Mouse (Mus musculus): ENCODE data around the gene Ndufs7. TPM values are rescaled to one million over a fixed set of nuclear protein-coding genes. Genes with fewer than 3 reads are reported as not detected.

Gene Ndufs7
- total RNA-seq, 1 experiment, result 205 TPM

- no peak for DNase-seq (ENCODE audit: low read depth, low spot score)
- no peak overlapping the region for H3K9ac ChIP-seq (ENCODE audit: insufficient read depth, low read depth, low read length, poor library complexity, severe bottlenecking)
- no peak overlapping the region for H3K27ac ChIP-seq (ENCODE audit: insufficient read depth, low read depth, low read length, poor library complexity, severe bottlenecking)
- H3K4me3 ChIP-seq (ENCODE audit: insufficient read depth in 1 of 2, low read depth in 1 of 2, low read length in 2 of 2, poor library complexity in 1 of 2, severe bottlenecking in 1 of 2), result no peak overlapping the region
- no peak for TF ChIP-seq CHD2 (IDR thresholded peaks at IDR 0.05; ENCODE audit: low read depth, low read length)
- TF ChIP-seq ZNF384 (IDR thresholded peaks at IDR 0.05; ENCODE audit: low read depth, low read length), result no peak
- no peak for TF ChIP-seq ZC3H11A (IDR thresholded peaks at IDR 0.05; ENCODE audit: borderline replicate concordance, low read depth, low read length)
- TF ChIP-seq HCFC1 (IDR thresholded peaks at IDR 0.05; ENCODE audit: borderline replicate concordance, insufficient read depth, low read length), result no peak
- TF ChIP-seq MAFK (IDR thresholded peaks at IDR 0.05; ENCODE audit: insufficient read depth, low read depth, low read length), result no peak
- no peaks in the 10 kb centered on the region for H3K9me3 ChIP-seq (ENCODE audit: control insufficient read depth, insufficient read depth, low read depth, low read length)
- peaks cover 0 to 8% of the 10 kb centered on the region in 2 experiments; a peak in 2 of 4 replicates for H3K4me1 ChIP-seq (ENCODE audit: control insufficient read depth in 2 of 2, insufficient read depth in 2 of 2, low read length in 2 of 2, poor library complexity in 1 of 2)
- in situ Hi-C loops (cut with MboI; ENCODE audit: low sequenced_read_pairs in 2 of 2, unreplicated experiment in 2 of 2), result no loop called here
- H3K36me3 ChIP-seq (ENCODE audit: control insufficient read depth, insufficient read depth, low read length, poor library complexity, severe bottlenecking), result peaks cover 3% of the 10 kb centered on the region
These were observed 50.9 kb downstream of the Ndufs7 start for GRCm38 (mm10) chr10:80299824-80300223.

- in situ Hi-C loops (cut with MboI; ENCODE audit: low sequenced_read_pairs in 2 of 2, unreplicated experiment in 2 of 2), result no loop called here
- DNase-seq (ENCODE audit: low read depth, low spot score), result no peak
- Histone ChIP-seq H3K36me3 (ENCODE audit: control insufficient read depth, insufficient read depth, low read length, poor library complexity, severe bottlenecking) (no peaks in the 10 kb centered on the region), H3K27ac (ENCODE audit: insufficient read depth, low read depth, low read length, poor library complexity, severe bottlenecking) (no peak overlapping the region), H3K9me3 (ENCODE audit: control insufficient read depth, insufficient read depth, low read depth, low read length) (no peaks in the 10 kb centered on the region), H3K9ac (ENCODE audit: insufficient read depth, low read depth, low read length, poor library complexity, severe bottlenecking) (no peak overlapping the region), H3K4me3 (ENCODE audit: insufficient read depth in 1 of 2, low read depth in 1 of 2, low read length in 2 of 2, poor library complexity in 1 of 2, severe bottlenecking in 1 of 2) (no peak overlapping the region), H3K4me1 (ENCODE audit: control insufficient read depth in 2 of 2, insufficient read depth in 2 of 2, low read length in 2 of 2, poor library complexity in 1 of 2) (peaks cover 0 to 6% of the 10 kb centered on the region in 2 experiments; a peak in 2 of 4 replicates)
- no peak for TF ChIP-seq ZC3H11A (IDR thresholded peaks at IDR 0.05; ENCODE audit: borderline replicate concordance, low read depth, low read length)
- no peak for TF ChIP-seq CHD2 (IDR thresholded peaks at IDR 0.05; ENCODE audit: low read depth, low read length)
- no peak for TF ChIP-seq ZNF384 (IDR thresholded peaks at IDR 0.05; ENCODE audit: low read depth, low read length)
- no peak for TF ChIP-seq MAFK (IDR thresholded peaks at IDR 0.05; ENCODE audit: insufficient read depth, low read depth, low read length)
- TF ChIP-seq HCFC1 (IDR thresholded peaks at IDR 0.05; ENCODE audit: borderline replicate concordance, insufficient read depth, low read length), result no peak
These were observed 51.8 kb downstream of the Ndufs7 start for GRCm38 (mm10) chr10:80300672-80301181.

GRCm38 (mm10) chr10:80301256-80302081 lies 52.5 kb downstream of the Ndufs7 start:
- no peak for DNase-seq (ENCODE audit: low read depth, low spot score)
- Histone ChIP-seq H3K9me3 (ENCODE audit: control insufficient read depth, insufficient read depth, low read depth, low read length) (no peaks in the 10 kb centered on the region), H3K36me3 (ENCODE audit: control insufficient read depth, insufficient read depth, low read length, poor library complexity, severe bottlenecking) (no peaks in the 10 kb centered on the region), H3K4me1 (ENCODE audit: control insufficient read depth in 2 of 2, insufficient read depth in 2 of 2, low read length in 2 of 2, poor library complexity in 1 of 2) (peaks cover 0 to 6% of the 10 kb centered on the region in 2 experiments; a peak in 2 of 4 replicates), H3K9ac (ENCODE audit: insufficient read depth, low read depth, low read length, poor library complexity, severe bottlenecking) (no peak overlapping the region), H3K4me3 (ENCODE audit: insufficient read depth in 1 of 2, low read depth in 1 of 2, low read length in 2 of 2, poor library complexity in 1 of 2, severe bottlenecking in 1 of 2) (no peak overlapping the region), H3K27ac (ENCODE audit: insufficient read depth, low read depth, low read length, poor library complexity, severe bottlenecking) (no peak overlapping the region)
- TF ChIP-seq ZNF384 (IDR thresholded peaks at IDR 0.05; ENCODE audit: low read depth, low read length), result no peak
- TF ChIP-seq MAFK (IDR thresholded peaks at IDR 0.05; ENCODE audit: insufficient read depth, low read depth, low read length), result no peak
- TF ChIP-seq CHD2 (IDR thresholded peaks at IDR 0.05; ENCODE audit: low read depth, low read length), result no peak
- in situ Hi-C loops (cut with MboI; ENCODE audit: low sequenced_read_pairs in 2 of 2, unreplicated experiment in 2 of 2), result no loop called here

GRCm38 (mm10) chr10:80302082-80302355 lies 53.1 kb downstream of the Ndufs7 start:
- no peaks in the 10 kb centered on the region for H3K36me3 ChIP-seq (ENCODE audit: control insufficient read depth, insufficient read depth, low read length, poor library complexity, severe bottlenecking)
- H3K27ac ChIP-seq (ENCODE audit: insufficient read depth, low read depth, low read length, poor library complexity, severe bottlenecking), result no peak overlapping the region
- in situ Hi-C loops (cut with MboI; ENCODE audit: low sequenced_read_pairs in 2 of 2, unreplicated experiment in 2 of 2), result no loop called here
- no peak overlapping the region for H3K4me3 ChIP-seq (ENCODE audit: insufficient read depth in 1 of 2, low read depth in 1 of 2, low read length in 2 of 2, poor library complexity in 1 of 2, severe bottlenecking in 1 of 2)
- TF ChIP-seq CHD2 (IDR thresholded peaks at IDR 0.05; ENCODE audit: low read depth, low read length) (no peak), ZC3H11A (IDR thresholded peaks at IDR 0.05; ENCODE audit: borderline replicate concordance, low read depth, low read length) (no peak), HCFC1 (IDR thresholded peaks at IDR 0.05; ENCODE audit: borderline replicate concordance, insufficient read depth, low read length) (no peak), MAFK (IDR thresholded peaks at IDR 0.05; ENCODE audit: insufficient read depth, low read depth, low read length) (no peak)
- H3K4me1 ChIP-seq (ENCODE audit: control insufficient read depth in 2 of 2, insufficient read depth in 2 of 2, low read length in 2 of 2, poor library complexity in 1 of 2), result peaks cover 0 to under 1% of the 10 kb centered on the region in 2 experiments; a peak in 2 of 4 replicates
- no peaks in the 10 kb centered on the region for H3K9me3 ChIP-seq (ENCODE audit: control insufficient read depth, insufficient read depth, low read depth, low read length)
- DNase-seq (ENCODE audit: low read depth, low spot score), result no peak
- H3K9ac ChIP-seq (ENCODE audit: insufficient read depth, low read depth, low read length, poor library complexity, severe bottlenecking), result no peak overlapping the region
